Mouse (Mus musculus) ES-E14 (cell line): ENCODE data around the gene Tpd52l1. TPM values are rescaled to one million over a fixed set of nuclear protein-coding genes. Genes with fewer than 3 reads are reported as not detected.
A peak's percentile ranks its signal among the peaks of the same experiment; 100 is the strongest.
"Not testable (repeated sequence)": the region's sequence is repeated elsewhere in the genome, so short reads cannot be mapped to it uniquely, and the experiment has no call there.

Source experiments
- DNase-seq: peaks from one replicate; pipeline ENCODE4 v3.0.0-alpha.2; 2013; ENCODE audit warnings: low read depth, low spot score
- H3K27ac ChIP-seq: 2 replicates; pipeline ENCODE4 v1.5.1; 2012; ENCODE audit warnings: low read depth, mild to moderate bottlenecking, low read length, moderate library complexity, mixed read lengths; ENCODE audit not compliant: poor library complexity, insufficient read depth, severe bottlenecking
- H3K36me3 ChIP-seq: 2 replicates; pipeline ENCODE4 v1.6.1; 2012; ENCODE audit warnings: mild to moderate bottlenecking, low read length, moderate library complexity, mixed read lengths; ENCODE audit not compliant: control insufficient read depth, poor library complexity, insufficient read depth, severe bottlenecking
- H3K4me1 ChIP-seq, 2 experiments: fragments of 150-350 bp in 1 of 2; sonication (generic) in 1 of 2; 2 replicates each; pipeline ENCODE4 v1.6.1; 2012; ENCODE audit warnings: low read length in 2 of 2, mild to moderate bottlenecking in 1 of 2, mixed read lengths in 1 of 2; ENCODE audit not compliant: control insufficient read depth in 2 of 2, insufficient read depth in 2 of 2, poor library complexity in 1 of 2
- H3K4me3 ChIP-seq, 2 experiments: fragments of 150-350 bp in 1 of 2; sonication (generic) in 1 of 2; 2 replicates each; pipeline ENCODE4 v1.5.1; 2012; ENCODE audit warnings: low read length in 2 of 2, low read depth in 1 of 2, mild to moderate bottlenecking in 1 of 2, mixed read lengths in 1 of 2; ENCODE audit not compliant: insufficient read depth in 1 of 2, poor library complexity in 1 of 2, severe bottlenecking in 1 of 2
- H3K9ac ChIP-seq: 2 replicates; pipeline ENCODE4 v1.6.1; 2012; ENCODE audit warnings: low read depth, mild to moderate bottlenecking, low read length, mixed read lengths; ENCODE audit not compliant: poor library complexity, insufficient read depth, severe bottlenecking
- H3K9me3 ChIP-seq: fragments of 150-350 bp; sonication (generic); 2 replicates; pipeline ENCODE4 v1.6.1; 2012; ENCODE audit warnings: low read depth, mild to moderate bottlenecking, low read length; ENCODE audit not compliant: control insufficient read depth, insufficient read depth
- CHD2 ChIP-seq: IDR thresholded peaks from 2 replicates; pipeline ENCODE4 v1.6.1; 2014; ENCODE audit warnings: mild to moderate bottlenecking, low read depth, low read length, inconsistent platforms
- HCFC1 ChIP-seq: IDR thresholded peaks from 2 replicates; pipeline ENCODE4 v1.6.1; 2012; ENCODE audit warnings: low read length, inconsistent platforms, borderline replicate concordance; ENCODE audit not compliant: insufficient read depth
- MAFK ChIP-seq: IDR thresholded peaks from 2 replicates; pipeline ENCODE4 v1.6.1; 2014; ENCODE audit warnings: mild to moderate bottlenecking, low read depth, low read length, inconsistent platforms; ENCODE audit not compliant: insufficient read depth
- ZC3H11A ChIP-seq: IDR thresholded peaks from 2 replicates; pipeline ENCODE4 v1.6.1; 2012; ENCODE audit warnings: low read depth, mild to moderate bottlenecking, inconsistent platforms, low read length, borderline replicate concordance
- ZNF384 ChIP-seq: IDR thresholded peaks from 2 replicates; pipeline ENCODE4 v1.6.1; 2012; ENCODE audit warnings: low read depth, low read length, inconsistent platforms
- in situ Hi-C, 2 experiments: fragments of 600-800 bp; cut with MboI; formaldehyde crosslinking; loops; one replicate each; pipeline ENCODE4 v1.15.1; 2025; ENCODE audit warnings: low sequenced_read_pairs in 2 of 2, inconsistent platforms in 1 of 2; ENCODE audit not compliant: unreplicated experiment in 2 of 2
- total RNA-seq: library from RNA; depleted of rRNA; stranded (reverse); fragments of 300-350 nt; gene quantifications from 2 replicates; pipeline ENCODE4 v1.2.3, GENCODE M21; 2012

Gene Tpd52l1
- total RNA-seq, 1 experiment, result 18.0 TPM

GRCm38 (mm10) chr10:31441491-31441890 is 4.3 kb downstream of the Tpd52l1 start:
- no peak for DNase-seq
- no peaks in the 10 kb centered on the region for H3K36me3 ChIP-seq
- in situ Hi-C loops, result no loop called here
- no peaks in the 10 kb centered on the region for H3K9me3 ChIP-seq
- H3K4me3 ChIP-seq, result no peak overlapping the region
- no peak for TF ChIP-seq CHD2
- TF ChIP-seq ZC3H11A, result no peak
- no peak for TF ChIP-seq HCFC1
- TF ChIP-seq MAFK, result no peak
- TF ChIP-seq ZNF384, result no peak
- peaks cover 0 to 3% of the 10 kb centered on the region in 2 experiments; a peak in 1 of 4 replicates for H3K4me1 ChIP-seq
- no peak overlapping the region for H3K9ac ChIP-seq
- H3K27ac ChIP-seq, result no peak overlapping the region

GRCm38 (mm10) chr10:31436047-31436446 is 9.7 kb downstream of the Tpd52l1 start:
- H3K27ac ChIP-seq, result no peak overlapping the region
- no peaks in the 10 kb centered on the region for H3K36me3 ChIP-seq
- no peak overlapping the region for H3K9ac ChIP-seq
- H3K9me3 ChIP-seq, result no peaks in the 10 kb centered on the region
- no peak overlapping the region for H3K4me3 ChIP-seq
- no peaks in the 10 kb centered on the region; a peak in 1 of 4 replicates for H3K4me1 ChIP-seq
- TF ChIP-seq CHD2, result no peak
- TF ChIP-seq HCFC1, result no peak
- TF ChIP-seq ZC3H11A, result no peak
- TF ChIP-seq ZNF384, result no peak
- TF ChIP-seq MAFK, result no peak
- no peak for DNase-seq
- in situ Hi-C loops, result no loop called here

- Histone ChIP-seq H3K9me3 (no peaks in the 10 kb centered on the region), H3K36me3 (no peaks in the 10 kb centered on the region), H3K4me1 (no peaks in the 10 kb centered on the region), H3K4me3 (no peak overlapping the region), H3K27ac (no peak overlapping the region), H3K9ac (no peak overlapping the region)
- in situ Hi-C loops, result no loop called here
- no peak for TF ChIP-seq ZNF384
- TF ChIP-seq ZC3H11A, result no peak
- no peak for TF ChIP-seq HCFC1
- no peak for TF ChIP-seq MAFK
- no peak for TF ChIP-seq CHD2
- no peak for DNase-seq
Measured at GRCm38 (mm10) chr10:31417956-31418355, 27.8 kb downstream of the Tpd52l1 start.

- Histone ChIP-seq H3K27ac (no peak overlapping the region), H3K4me3 (no peak overlapping the region), H3K9ac (no peak overlapping the region), H3K36me3 (no peaks in the 10 kb centered on the region), H3K9me3 (no peaks in the 10 kb centered on the region), H3K4me1 (no peaks in the 10 kb centered on the region)
- in situ Hi-C loops, result no loop called here
- TF ChIP-seq HCFC1 (no peak), CHD2 (no peak)
- DNase-seq, result no peak
Measured at GRCm38 (mm10) chr10:31392990-31393389, 52.8 kb downstream of the Tpd52l1 start.

GRCm38 (mm10) chr10:31390777-31391395 is 54.9 kb downstream of the Tpd52l1 start:
- H3K36me3 ChIP-seq, result no peaks in the 10 kb centered on the region
- no peak for DNase-seq
- no peak overlapping the region for H3K9ac ChIP-seq
- in situ Hi-C loops, result no loop called here
- H3K4me3 ChIP-seq, result no peak overlapping the region
- H3K27ac ChIP-seq, result no peak overlapping the region
- H3K4me1 ChIP-seq, result no peaks in the 10 kb centered on the region
- no peaks in the 10 kb centered on the region for H3K9me3 ChIP-seq
- no peak for TF ChIP-seq HCFC1
- no peak for TF ChIP-seq ZC3H11A
- no peak for TF ChIP-seq CHD2
- TF ChIP-seq ZNF384, result no peak
- no peak for TF ChIP-seq MAFK

- not testable (repeated sequence) for H3K9ac ChIP-seq
Measured at GRCm38 (mm10) chr10:31388566-31388965, 57.2 kb downstream of the Tpd52l1 start.

GRCm38 (mm10) chr10:31370200-31370599 is 75.6 kb downstream of the Tpd52l1 start:
- in situ Hi-C loops, H3K9ac ChIP-seq, H3K9me3 ChIP-seq, H3K27ac ChIP-seq, H3K4me1 ChIP-seq, H3K36me3 ChIP-seq, H3K4me3 ChIP-seq: not testable (repeated sequence)
- peak; percentile 6 for DNase-seq

More at GRCm38 (mm10) chr10:31388566-31388965, 57.2 kb downstream of the Tpd52l1 start:
- H3K4me1 ChIP-seq, DNase-seq, H3K36me3 ChIP-seq, H3K9me3 ChIP-seq, H3K4me3 ChIP-seq, H3K27ac ChIP-seq, in situ Hi-C loops: not testable (repeated sequence)
